Mouse (Mus musculus): Measurements from ENCODE around the gene 2310046K23Rik. TPM values are rescaled to one million over a fixed set of nuclear protein-coding genes. Genes with fewer than 3 reads are reported as not detected.
"Not testable (repeated sequence)": the region's sequence is repeated elsewhere in the genome, so short reads cannot be mapped to it uniquely, and the experiment has no call there.

2310046K23Rik gene
- total RNA-seq (2021) (not detected), polyA plus RNA-seq (2012; rRNA removed) (not detected in 2 replicates)
- long read RNA-seq = 0 reads

- no peak for DNase-seq
These were observed at the start of gene 2310046K23Rik for GRCm38 (mm10) chr3:92534411-92534810. 2310046K23Rik (minus strand) TSS chr3:92534511.

- no peak for DNase-seq
These were observed 49.0 kb upstream of the 2310046K23Rik start for GRCm38 (mm10) chr3:92583164-92583826.

- no peak for DNase-seq
These were observed 45.2 kb upstream of the 2310046K23Rik start for GRCm38 (mm10) chr3:92579508-92579907.

- no peak for DNase-seq
These were observed 44.5 kb upstream of the 2310046K23Rik start for GRCm38 (mm10) chr3:92578652-92579413.

GRCm38 (mm10) chr3:92573449-92574041 lies 39.2 kb upstream of the 2310046K23Rik start, which contains the start of gene Ivl:
Ivl (minus strand) TSS chr3:92573735.
- DNase-seq = no peak

- DNase-seq = no peak
These were observed 38.3 kb upstream of the 2310046K23Rik start for GRCm38 (mm10) chr3:92572514-92573155.

GRCm38 (mm10) chr3:92568752-92569151 lies 34.4 kb upstream of the 2310046K23Rik start:
- no peak for DNase-seq

- no peak for DNase-seq
These were observed 31.1 kb upstream of the 2310046K23Rik start for GRCm38 (mm10) chr3:92565418-92565817.

- peak; percentile 14 for DNase-seq
These were observed 22.0 kb downstream of the 2310046K23Rik start for GRCm38 (mm10) chr3:92512325-92512724.

GRCm38 (mm10) chr3:92510786-92511185 lies 23.5 kb downstream of the 2310046K23Rik start:
- peak; percentile 70 for DNase-seq

- no peak for DNase-seq
These were observed 26.1 kb downstream of the 2310046K23Rik start for GRCm38 (mm10) chr3:92508185-92508584.

GRCm38 (mm10) chr3:92503528-92503927 lies 30.8 kb downstream of the 2310046K23Rik start:
- no peak for DNase-seq

- DNase-seq = no peak
These were observed 33.9 kb downstream of the 2310046K23Rik start, which contains the start of gene Sprr4 for GRCm38 (mm10) chr3:92500393-92500792. Sprr4 (minus strand) TSS chr3:92500493.

- DNase-seq = not testable (repeated sequence)
These were observed 44.0 kb downstream of the 2310046K23Rik start for GRCm38 (mm10) chr3:92490262-92490661.

GRCm38 (mm10) chr3:92486307-92486706 lies 48.0 kb downstream of the 2310046K23Rik start:
- DNase-seq = no peak

- DNase-seq = peak; percentile 56
These were observed 48.4 kb downstream of the 2310046K23Rik start, which contains the start of gene Sprr1a for GRCm38 (mm10) chr3:92485863-92486262. Sprr1a (minus strand) TSS chr3:92485895.

Other genes with a start within 250 kb of the 2310046K23Rik start
- gene Sprr2a3, start 249.1 kb downstream of the 2310046K23Rik start, total RNA-seq (2021) = not detected
- gene Sprr2a3, start 249.1 kb downstream of the 2310046K23Rik start, polyA plus RNA-seq (2012; rRNA removed) = 0.22 TPM in 1 of 2 replicates, not detected in the other
- gene Sprr2b, start 217.9 kb downstream of the 2310046K23Rik start, total RNA-seq (2021) = not detected
- not detected in 2 replicates for gene Sprr2b, start 217.9 kb downstream of the 2310046K23Rik start, polyA plus RNA-seq (2012; rRNA removed)
- gene Sprr2d, start 195.4 kb downstream of the 2310046K23Rik start, total RNA-seq (2021) = not detected
- not detected in 2 replicates for gene Sprr2d, start 195.4 kb downstream of the 2310046K23Rik start, polyA plus RNA-seq (2012; rRNA removed)
- not detected for gene Sprr2e, start 182.4 kb downstream of the 2310046K23Rik start, total RNA-seq (2021)
- not detected in 2 replicates for gene Sprr2e, start 182.4 kb downstream of the 2310046K23Rik start, polyA plus RNA-seq (2012; rRNA removed)
- gene Sprr2f, start 169.3 kb downstream of the 2310046K23Rik start, total RNA-seq (2021) = not detected
- gene Sprr2f, start 169.3 kb downstream of the 2310046K23Rik start, polyA plus RNA-seq (2012; rRNA removed) = not detected in 2 replicates
- gene Sprr2h, start 148.8 kb downstream of the 2310046K23Rik start, total RNA-seq (2021) = not detected
- not detected in 2 replicates for gene Sprr2h, start 148.8 kb downstream of the 2310046K23Rik start, polyA plus RNA-seq (2012; rRNA removed)
- gene Sprr2i, start 126.5 kb downstream of the 2310046K23Rik start, total RNA-seq (2021) = not detected
- not detected in 2 replicates for gene Sprr2i, start 126.5 kb downstream of the 2310046K23Rik start, polyA plus RNA-seq (2012; rRNA removed)
- not detected for gene Sprr2j-ps, start 116.4 kb downstream of the 2310046K23Rik start, total RNA-seq (2021)
- not detected in 2 replicates for gene Sprr2j-ps, start 116.4 kb downstream of the 2310046K23Rik start, polyA plus RNA-seq (2012; rRNA removed)
- gene Gm9774, start 105.1 kb downstream of the 2310046K23Rik start, total RNA-seq (2021) = 1 to 10 TPM; 4.6 to 6.3 TPM
- gene Gm9774, start 105.1 kb downstream of the 2310046K23Rik start, polyA plus RNA-seq (2012; rRNA removed) = 17.5 and 20.8 TPM in 2 replicates
- not detected for gene Sprr2k, start 101.9 kb downstream of the 2310046K23Rik start, total RNA-seq (2021)
- gene Sprr2k, start 101.9 kb downstream of the 2310046K23Rik start, polyA plus RNA-seq (2012; rRNA removed) = not detected in 2 replicates
- gene Sprr1b, start 95.7 kb downstream of the 2310046K23Rik start, total RNA-seq (2021) = not detected
- gene Sprr1b, start 95.7 kb downstream of the 2310046K23Rik start, polyA plus RNA-seq (2012; rRNA removed) = not detected in 2 replicates
- not detected for gene Sprr3, start 75.8 kb downstream of the 2310046K23Rik start, total RNA-seq (2021)
- 0.39 TPM in 1 of 2 replicates, not detected in the other for gene Sprr3, start 75.8 kb downstream of the 2310046K23Rik start, polyA plus RNA-seq (2012; rRNA removed)
- gene Sprr1a, start 48.6 kb downstream of the 2310046K23Rik start, total RNA-seq (2021) = under 1 TPM in 1 of 2 experiments, not detected in 1; 0.38 TPM
- gene Sprr1a, start 48.6 kb downstream of the 2310046K23Rik start, polyA plus RNA-seq (2012; rRNA removed) = 0.21 and 0.56 TPM in 2 replicates
- gene Sprr4, start 34.0 kb downstream of the 2310046K23Rik start, total RNA-seq (2021) = not detected
- not detected in 2 replicates for gene Sprr4, start 34.0 kb downstream of the 2310046K23Rik start, polyA plus RNA-seq (2012; rRNA removed)
- gene Ivl, start 39.2 kb upstream of the 2310046K23Rik start, total RNA-seq (2021) = not detected
- gene Ivl, start 39.2 kb upstream of the 2310046K23Rik start, polyA plus RNA-seq (2012; rRNA removed) = not detected in 2 replicates
- gene Smcp, start 54.5 kb upstream of the 2310046K23Rik start, total RNA-seq (2021) = not detected
- not detected in 2 replicates for gene Smcp, start 54.5 kb upstream of the 2310046K23Rik start, polyA plus RNA-seq (2012; rRNA removed)
- not detected for gene 2210017I01Rik, start 73.0 kb upstream of the 2310046K23Rik start, total RNA-seq (2021)
- gene 2210017I01Rik, start 73.0 kb upstream of the 2310046K23Rik start, polyA plus RNA-seq (2012; rRNA removed) = not detected in 2 replicates
- gene Lce6a, start 87.1 kb upstream of the 2310046K23Rik start, total RNA-seq (2021) = not detected
- not detected in 2 replicates for gene Lce6a, start 87.1 kb upstream of the 2310046K23Rik start, polyA plus RNA-seq (2012; rRNA removed)
- not detected for gene Lce1a1, start 113.8 kb upstream of the 2310046K23Rik start, total RNA-seq (2021)
- gene Lce1a1, start 113.8 kb upstream of the 2310046K23Rik start, polyA plus RNA-seq (2012; rRNA removed) = 0.33 TPM in 1 of 2 replicates, not detected in the other
- not detected for gene Lce1b, start 122.4 kb upstream of the 2310046K23Rik start, total RNA-seq (2021)
- not detected in 2 replicates for gene Lce1b, start 122.4 kb upstream of the 2310046K23Rik start, polyA plus RNA-seq (2012; rRNA removed)
- not detected for gene Lce1a2, start 135.8 kb upstream of the 2310046K23Rik start, total RNA-seq (2021)
- not detected in 2 replicates for gene Lce1a2, start 135.8 kb upstream of the 2310046K23Rik start, polyA plus RNA-seq (2012; rRNA removed)
- not detected for gene Lce1c, start 144.7 kb upstream of the 2310046K23Rik start, total RNA-seq (2021)
- gene Lce1c, start 144.7 kb upstream of the 2310046K23Rik start, polyA plus RNA-seq (2012; rRNA removed) = not detected in 2 replicates
- gene Lce1d, start 152.7 kb upstream of the 2310046K23Rik start, total RNA-seq (2021) = not detected
- not detected in 2 replicates for gene Lce1d, start 152.7 kb upstream of the 2310046K23Rik start, polyA plus RNA-seq (2012; rRNA removed)
- gene Lce1e, start 174.6 kb upstream of the 2310046K23Rik start, total RNA-seq (2021) = not detected
- gene Lce1e, start 174.6 kb upstream of the 2310046K23Rik start, polyA plus RNA-seq (2012; rRNA removed) = not detected in 2 replicates
- not detected for gene Lce1f, start 185.8 kb upstream of the 2310046K23Rik start, total RNA-seq (2021)
- gene Lce1f, start 185.8 kb upstream of the 2310046K23Rik start, polyA plus RNA-seq (2012; rRNA removed) = not detected in 2 replicates
- not detected for gene Gm38119, start 204.6 kb upstream of the 2310046K23Rik start, total RNA-seq (2021)
- not detected in 2 replicates for gene Gm38119, start 204.6 kb upstream of the 2310046K23Rik start, polyA plus RNA-seq (2012; rRNA removed)
- gene Lce1g, start 217.8 kb upstream of the 2310046K23Rik start, total RNA-seq (2021) = not detected
- gene Lce1g, start 217.8 kb upstream of the 2310046K23Rik start, polyA plus RNA-seq (2012; rRNA removed) = 0.12 TPM in 1 of 2 replicates, not detected in the other
- not detected for gene Lce1h, start 230.6 kb upstream of the 2310046K23Rik start, total RNA-seq (2021)
- gene Lce1h, start 230.6 kb upstream of the 2310046K23Rik start, polyA plus RNA-seq (2012; rRNA removed) = not detected in 2 replicates
- gene Lce1i, start 244.4 kb upstream of the 2310046K23Rik start, total RNA-seq (2021) = not detected
- gene Lce1i, start 244.4 kb upstream of the 2310046K23Rik start, polyA plus RNA-seq (2012; rRNA removed) = not detected in 2 replicates